Mouse (Mus musculus) natural killer cell, adult 2 months (primary cell): ENCODE data around the gene Irgc1.

Source experiments
- DNase-seq, 2 experiments: peaks; one replicate each; pipeline ENCODE4 v3.0.0; 2022; ENCODE audit warnings: low spot score in 2 of 2

Irgc1 gene

GRCm38 (mm10) chr7:24472442-24472841 lies 20.3 kb upstream of the Irgc1 start:
- no peak for DNase-seq

DNA sequence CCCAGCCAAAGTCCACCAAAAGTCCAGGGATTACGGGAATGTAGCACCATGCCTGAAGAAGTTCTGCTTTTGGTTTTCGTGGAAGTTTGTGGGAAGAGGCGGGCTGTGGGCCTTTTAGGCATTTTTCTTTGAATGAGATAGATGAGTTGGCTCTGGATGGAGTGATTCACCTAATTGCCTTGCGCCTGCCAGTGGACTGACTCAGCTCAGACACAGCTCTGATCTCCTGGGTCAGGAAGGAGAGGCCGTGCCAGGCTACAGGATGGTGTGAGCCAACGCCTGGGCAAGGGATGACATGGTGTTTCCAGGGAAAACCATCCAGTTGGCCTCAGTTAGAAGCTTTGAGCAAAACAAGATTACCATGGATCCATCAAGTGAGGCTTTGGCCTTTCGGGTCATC lies 18.3 kb upstream of the Irgc1 start:
- no peak for DNase-seq

DNA sequence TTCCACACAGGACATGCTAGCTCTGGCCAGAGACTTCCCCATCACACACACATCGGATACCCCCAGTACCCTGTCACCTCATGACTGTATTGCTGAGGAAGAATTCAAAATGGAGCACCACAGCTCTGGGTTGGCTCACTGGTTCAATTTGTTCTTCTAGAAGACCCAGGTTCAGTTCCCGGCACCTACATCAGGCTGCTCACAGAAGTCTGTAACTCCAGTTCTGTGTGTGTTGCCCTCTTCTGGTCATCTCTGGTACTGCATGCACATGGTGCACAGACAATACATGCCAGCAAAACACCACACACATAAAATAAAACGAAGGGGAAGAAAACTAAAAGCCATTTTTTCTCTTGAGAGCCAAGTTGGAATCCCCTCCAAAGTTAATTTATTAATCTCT lies 17.0 kb upstream of the Irgc1 start:
- DNase-seq, result peak in 1 of 2 experiments; percentile 66

- DNase-seq, result no peak
Observed at GRCm38 (mm10) chr7:24467886-24468285, 15.8 kb upstream of the Irgc1 start.

- DNase-seq, result no peak
Observed at GRCm38 (mm10) chr7:24466835-24467234, 14.7 kb upstream of the Irgc1 start.

DNA sequence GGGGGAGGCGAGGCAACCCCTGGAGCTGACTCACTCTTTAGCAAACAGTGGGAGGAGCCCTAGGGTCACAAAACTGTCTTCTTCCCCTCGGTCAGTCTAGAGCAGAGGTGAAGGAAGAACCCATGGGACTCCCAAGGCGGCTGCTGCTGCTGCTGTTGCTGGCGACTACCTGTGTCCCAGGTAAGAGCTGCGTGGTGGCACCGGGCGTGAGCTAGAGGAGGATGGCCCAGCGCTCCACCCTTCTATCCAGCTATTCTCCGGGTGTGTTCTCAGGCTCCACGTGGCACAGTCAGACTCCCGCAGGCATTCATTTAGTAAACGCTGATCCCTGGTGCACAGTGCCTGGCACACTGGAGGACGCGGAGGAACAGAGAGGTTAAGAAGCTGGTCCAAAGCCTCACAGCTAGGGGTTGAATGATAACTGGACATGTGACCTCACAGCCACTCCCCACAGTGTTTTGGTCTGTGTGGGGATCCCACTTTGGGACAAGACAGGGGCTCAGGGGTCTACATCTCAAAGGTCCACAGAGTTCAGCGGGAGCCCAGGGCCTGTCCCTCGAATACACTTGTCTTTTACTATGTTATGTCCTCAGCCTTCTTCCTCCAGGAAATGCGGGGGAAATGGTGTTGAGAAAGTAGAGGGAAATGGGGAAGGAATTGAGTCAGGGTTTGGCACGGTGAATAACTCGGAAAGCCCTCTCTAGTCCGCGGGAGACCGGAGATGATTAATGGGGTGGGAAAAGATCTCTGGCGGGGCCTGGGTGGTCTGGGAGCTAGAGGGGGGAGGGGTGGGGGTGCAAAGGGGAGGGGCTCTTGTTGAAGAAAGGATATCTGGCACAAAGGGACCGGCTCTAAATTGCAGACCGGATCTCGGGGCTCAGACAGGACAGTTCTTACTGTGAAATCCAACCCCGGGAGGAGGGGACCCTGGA lies 10.6 kb upstream of the Irgc1 start, which contains the start of gene Plaur:
Gene Plaur, plus strand, starts transcription at position 97 of the 932 bp plus-strand sequence.
- DNase-seq, result peak in 1 of 2 experiments; percentile 64

GRCm38 (mm10) chr7:24461376-24462051 lies 9.4 kb upstream of the Irgc1 start:
- DNase-seq, result no peak

- no peak for DNase-seq
Observed at GRCm38 (mm10) chr7:24459843-24460242, 7.7 kb upstream of the Irgc1 start.

DNA sequence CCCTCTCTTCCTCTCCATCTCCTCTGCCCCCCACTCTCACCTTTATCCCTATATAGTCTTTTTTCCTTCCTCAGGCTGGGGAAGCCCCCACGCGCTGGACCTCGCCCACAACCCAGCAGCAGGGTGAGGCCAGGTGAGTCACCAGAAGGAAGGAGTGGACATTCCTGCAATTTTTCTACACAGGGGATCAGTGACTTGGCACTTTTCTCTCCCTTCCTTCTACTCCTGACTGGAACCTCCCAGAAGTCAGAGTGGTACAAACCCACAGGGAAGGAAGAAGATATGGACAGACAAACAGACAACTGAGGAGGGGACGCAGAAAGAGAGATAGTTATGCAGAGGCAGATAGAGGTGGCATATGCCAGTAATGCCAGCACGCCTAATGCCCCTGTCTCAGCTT lies 7.3 kb upstream of the Irgc1 start:
- no peak for DNase-seq

GRCm38 (mm10) chr7:24457726-24458370 lies 5.8 kb upstream of the Irgc1 start:
- peak; percentile 85 to 86 for DNase-seq

GRCm38 (mm10) chr7:24455726-24456125 lies 3.6 kb upstream of the Irgc1 start:
- no peak for DNase-seq

GRCm38 (mm10) chr7:24454199-24454598 lies 2.1 kb upstream of the Irgc1 start:
- no peak for DNase-seq

- peak; percentile 46 to 57 for DNase-seq
Observed at GRCm38 (mm10) chr7:24450585-24451017, 1.5 kb downstream of the Irgc1 start.

DNA sequence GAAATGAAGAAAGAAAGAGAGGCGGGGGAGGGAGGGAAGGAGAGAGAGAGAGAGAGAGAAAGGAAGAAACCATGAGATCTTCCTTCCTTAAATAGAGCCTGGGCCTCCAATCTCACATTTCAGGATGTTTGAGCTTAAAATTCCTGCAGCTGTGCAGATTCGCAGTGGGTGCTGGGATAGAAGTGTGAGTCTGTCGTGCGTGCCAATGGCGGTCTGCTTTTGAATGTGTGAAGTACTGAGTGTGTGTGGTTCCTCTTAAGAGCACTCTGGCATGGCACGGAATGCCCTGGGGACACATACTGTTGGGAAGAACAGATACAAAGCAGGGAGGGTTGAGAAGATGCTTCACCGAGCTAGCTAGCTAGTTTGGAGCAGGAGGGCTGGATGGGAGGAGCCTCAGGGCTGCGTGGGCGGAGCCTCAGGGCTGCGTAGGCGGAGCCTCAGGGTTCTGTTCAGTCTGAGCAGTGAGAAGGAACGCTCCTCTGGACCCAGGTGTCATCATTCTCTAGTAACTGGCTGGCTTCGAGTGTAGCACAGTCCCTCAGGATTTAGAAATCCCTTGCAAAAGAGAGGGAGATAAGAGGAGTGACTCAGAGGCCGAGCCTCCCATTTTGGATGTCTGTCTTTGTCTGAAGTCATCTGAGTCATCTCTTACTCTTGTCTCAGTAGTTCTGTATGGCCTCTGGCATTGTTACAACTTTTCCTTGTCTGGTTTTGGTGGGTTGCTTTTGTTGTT lies 3.1 kb downstream of the Irgc1 start:
- DNase-seq, result no peak

DNA sequence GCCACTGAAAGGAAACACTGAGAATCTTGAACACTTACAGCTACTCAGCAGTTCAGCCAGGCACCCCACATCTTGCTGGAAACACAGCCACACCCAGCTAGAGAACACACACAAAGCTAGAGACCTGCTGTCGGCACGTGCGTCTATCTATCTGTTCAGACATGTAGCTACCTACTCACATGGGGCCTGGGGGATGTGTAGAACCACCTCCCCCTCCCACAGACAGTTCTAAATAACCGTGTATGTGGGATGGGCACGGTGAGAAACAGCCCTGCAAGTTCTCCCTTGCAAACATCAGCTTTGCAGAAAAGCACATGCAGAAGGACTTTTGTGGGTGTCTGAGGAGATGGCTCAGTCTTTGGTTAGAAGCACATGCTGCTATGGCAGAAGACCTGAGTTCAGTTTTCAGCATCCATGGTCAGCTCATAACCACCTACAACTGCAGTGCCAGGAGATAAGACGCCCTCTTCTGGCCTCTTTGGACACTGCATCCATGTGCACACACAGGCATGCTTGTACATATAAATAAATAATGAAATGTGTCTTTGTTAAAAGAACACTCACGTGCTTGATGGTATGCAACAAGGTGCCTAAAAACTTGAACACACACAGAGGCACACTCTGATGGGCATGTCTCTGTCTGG lies 5.3 kb downstream of the Irgc1 start:
- no peak for DNase-seq

GRCm38 (mm10) chr7:24445266-24445926 lies 6.7 kb downstream of the Irgc1 start:
- DNase-seq, result peak in 1 of 2 experiments; percentile 94

GRCm38 (mm10) chr7:24442313-24442712 lies 9.8 kb downstream of the Irgc1 start:
- DNase-seq, result peak in 1 of 2 experiments; percentile 82

DNA sequence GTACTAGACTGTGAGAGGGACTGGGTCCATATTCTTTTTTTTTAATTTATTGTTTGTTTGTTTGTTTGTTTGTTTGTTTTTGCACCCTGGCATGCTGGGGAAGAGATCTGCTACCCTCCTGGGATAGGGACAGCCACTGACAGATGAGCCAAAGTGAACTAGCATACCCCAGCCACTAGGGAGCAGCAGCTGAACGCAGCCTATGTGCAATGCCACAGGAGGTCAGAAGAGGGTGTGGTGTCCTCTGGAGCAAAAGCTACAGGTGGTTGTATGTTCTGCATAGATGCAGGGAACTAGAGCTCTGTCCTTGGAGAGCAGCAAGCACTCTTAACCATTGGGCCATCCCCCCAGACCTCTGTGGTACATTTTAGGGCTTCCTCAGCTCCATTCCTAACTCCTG lies 10.3 kb downstream of the Irgc1 start:
- peak; percentile 64 to 85 for DNase-seq

DNA sequence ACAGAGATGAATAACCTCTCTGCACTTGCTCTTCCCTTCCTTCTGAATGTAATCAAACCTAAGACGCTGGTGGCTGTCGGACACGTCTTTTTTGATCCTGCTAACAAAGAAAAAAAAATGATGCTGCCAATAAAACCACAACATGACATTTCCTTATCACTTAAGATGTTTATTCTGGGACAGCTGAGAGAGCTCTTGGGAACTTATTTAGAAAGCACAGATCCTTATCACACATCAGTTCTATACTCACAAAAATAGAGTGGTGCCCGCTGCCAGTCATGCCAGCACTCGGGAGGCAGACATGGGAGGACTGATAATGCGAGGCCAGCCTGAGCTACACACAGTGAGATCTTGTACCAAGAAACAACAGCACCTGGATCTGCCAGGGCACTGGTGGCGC lies 12.2 kb downstream of the Irgc1 start:
- DNase-seq, result no peak

GRCm38 (mm10) chr7:24439191-24439590 lies 12.9 kb downstream of the Irgc1 start:
- DNase-seq, result no peak
